Mouse (Mus musculus) CH12.LX (cell line): ENCODE measurements around the gene Tsc1. TPM values are rescaled to one million over a fixed set of nuclear protein-coding genes. Genes with fewer than 3 reads are reported as not detected.

Experiments
- DNase-seq: peaks from one replicate; pipeline ENCODE4 v3.0.0-alpha.2; 2013; ENCODE audit errors: extremely low read depth
- H3K27ac ChIP-seq: 2 replicates; pipeline ENCODE4 v1.5.1; 2012; ENCODE audit warnings: low read depth, mild to moderate bottlenecking, control low read depth, moderate library complexity; ENCODE audit not compliant: insufficient read depth
- H3K27me3 ChIP-seq: replicated peaks from 2 replicates; pipeline ENCODE3; 2012; ENCODE audit warnings: inconsistent platforms
- H3K36me3 ChIP-seq, 2 experiments: replicated peaks in 1 of 2; 2 replicates each; pipeline versions ENCODE3 to v1.6.1; 2012; ENCODE audit warnings: inconsistent platforms in 1 of 2, low read length in 1 of 2, mild to moderate bottlenecking in 1 of 2, mixed read lengths in 1 of 2, moderate library complexity in 1 of 2; ENCODE audit not compliant: control insufficient read depth in 1 of 2, insufficient read depth in 1 of 2
- H3K4me1 ChIP-seq, 2 experiments: 2 replicates each; pipeline ENCODE4 v1.6.1; 2012; ENCODE audit warnings: inconsistent platforms in 1 of 2, moderate library complexity in 1 of 2; ENCODE audit not compliant: insufficient read depth in 2 of 2, control insufficient read depth in 1 of 2
- H3K4me2 ChIP-seq: 2 replicates; pipeline ENCODE4 v1.6.1; 2012; ENCODE audit warnings: low read depth, mild to moderate bottlenecking, control low read depth; ENCODE audit not compliant: poor library complexity, insufficient read depth, severe bottlenecking
- H3K4me3 ChIP-seq, 3 experiments: fragments of 150-350 bp in 1 of 3; sonication (generic) in 1 of 3; replicated peaks in 1 of 3; 2 replicates each; pipeline versions ENCODE3 to v1.5.1; 2011 to 2012; ENCODE audit warnings: low read depth in 2 of 3, low read length in 2 of 3, mild to moderate bottlenecking in 2 of 3, moderate library complexity in 2 of 3, control low read depth in 1 of 3, improper control_type of control experiment in 1 of 3, inconsistent platforms in 1 of 3, mixed read lengths in 1 of 3; ENCODE audit not compliant: poor library complexity in 1 of 3
- H3K79me2 ChIP-seq: replicated peaks from 2 replicates; pipeline ENCODE4 v1.6.1; 2012; ENCODE audit warnings: mild to moderate bottlenecking, moderate library complexity; ENCODE audit not compliant: control insufficient read depth, poor library complexity, insufficient read depth, severe bottlenecking; ENCODE audit errors: extremely low read depth
- H3K9ac ChIP-seq: 2 replicates; pipeline ENCODE4 v1.6.1; 2012; ENCODE audit warnings: low read depth, mild to moderate bottlenecking, control low read depth, moderate library complexity; ENCODE audit not compliant: insufficient read depth
- H3K9me3 ChIP-seq: replicated peaks from 2 replicates; pipeline ENCODE3; 2012; ENCODE audit warnings: low read length, inconsistent platforms, mixed read lengths
- CHD1 ChIP-seq: IDR thresholded peaks from 2 replicates; pipeline ENCODE4 v1.6.1; 2012; ENCODE audit warnings: low read depth, low read length, improper control_type of control experiment, inconsistent platforms
- CTCF ChIP-seq, 2 experiments: IDR thresholded peaks in 1 of 2; conservative IDR thresholded peaks in 1 of 2; 2 replicates each; pipeline ENCODE4 v1.5.1; 2011 to 2012; ENCODE audit warnings: low read depth in 2 of 2, low read length in 2 of 2, improper control_type of control experiment in 1 of 2, inconsistent platforms in 1 of 2, mild to moderate bottlenecking in 1 of 2, moderate library complexity in 1 of 2
- IRF4 ChIP-seq: IDR thresholded peaks from 2 replicates; pipeline ENCODE4 v1.6.1; 2014; ENCODE audit warnings: low read depth, mild to moderate bottlenecking, inconsistent platforms, low read length, improper control_type of control experiment
- JUN ChIP-seq: IDR thresholded peaks from 2 replicates; pipeline ENCODE4 v1.6.1; 2011; ENCODE audit warnings: low read depth, mild to moderate bottlenecking, low read length, improper control_type of control experiment, moderate library complexity; ENCODE audit not compliant: insufficient read depth
- MAFK ChIP-seq: IDR thresholded peaks from 2 replicates; pipeline ENCODE4 v1.6.1; 2011; ENCODE audit warnings: low read length, improper control_type of control experiment; ENCODE audit not compliant: insufficient replicate concordance
- MXI1 ChIP-seq: IDR thresholded peaks from 2 replicates; pipeline ENCODE4 v1.6.1; 2011; ENCODE audit warnings: mild to moderate bottlenecking, low read depth, low read length, improper control_type of control experiment
- MYC ChIP-seq: IDR thresholded peaks from 2 replicates; pipeline ENCODE4 v1.6.1; 2011; ENCODE audit warnings: low read depth, mild to moderate bottlenecking, improper control_type of control experiment, low read length
- PAX5 ChIP-seq: IDR thresholded peaks from 2 replicates; pipeline ENCODE4 v1.6.1; 2012; ENCODE audit warnings: low read length, inconsistent platforms, mixed read lengths
- SMC3 ChIP-seq: IDR thresholded peaks from 2 replicates; pipeline ENCODE4 v1.6.1; 2011; ENCODE audit warnings: low read depth, low read length, improper control_type of control experiment
- USF2 ChIP-seq: conservative IDR thresholded peaks from 2 replicates; pipeline ENCODE4 v1.6.1; 2011; ENCODE audit warnings: low read depth, low read length, improper control_type of control experiment
- dilution Hi-C: fragments of 300-500 bp; cut with MboI; formaldehyde crosslinking; loops from 2 replicates; pipeline ENCODE4 v1.14.3; 2020; ENCODE audit warnings: low sequenced_read_pairs; ENCODE audit not compliant: extremely low pct_unique_long_range_greater_than_20kb, extremely low pct_ligation_motif_present
- in situ Hi-C: fragments of 300-500 bp; cut with MboI; formaldehyde crosslinking; loops from 3 replicates; pipeline ENCODE4 v1.14.3; 2019; ENCODE audit warnings: low sequenced_read_pairs, low pct_ligation_motif_present, low pct_unique_long_range_greater_than_20kb, mixed read lengths
- polyA plus RNA-seq: library from polyadenylated mRNA; unstranded; fragments of >175 nt; gene quantifications from 2 replicates; pipeline ENCODE4 v1.2.1, GENCODE M21; 2012; ENCODE audit warnings: low read depth; ENCODE audit not compliant: insufficient read length
- total RNA-seq, 2 experiments: library from RNA; depleted of rRNA; stranded (reverse); fragments of 300-350 nt in 1 of 2; fragments of >200 nt in 1 of 2; gene quantifications; 2 replicates each; pipeline ENCODE4 v1.2.3; 2012 to 2014

The Tsc1 gene
- total and polyA plus RNA-seq, 3 experiments: 8.1 to 13.4 (median 9.5) TPM

GRCm38 (mm10) chr2:28638352-28638751, 2.7 kb upstream of the Tsc1 start:
- in situ Hi-C loops (no loop called here), dilution Hi-C loops (no loop called here)
- H3K27me3 ChIP-seq: no peaks in the 10 kb centered on the region
- H3K9me3 ChIP-seq: no peaks in the 10 kb centered on the region
- peaks cover 3 to 23% of the 10 kb centered on the region in 2 experiments; a peak in 3 of 4 replicates for H3K4me1 ChIP-seq
- TF ChIP-seq MYC (no peak), IRF4 (no peak), MAFK (no peak)
- no peak overlapping the region for H3K27ac ChIP-seq
- DNase-seq: no peak
- no peak overlapping the region for H3K4me2 ChIP-seq
- H3K36me3 ChIP-seq: no peaks in the 10 kb centered on the region
- H3K79me2 ChIP-seq: peaks cover 13% of the 10 kb centered on the region
- H3K4me3 ChIP-seq: no peak overlapping the region
- no peak overlapping the region for H3K9ac ChIP-seq

- dilution Hi-C loops: no loop called here
Measured at GRCm38 (mm10) chr2:28638886-28639285, 2.1 kb upstream of the Tsc1 start.

GRCm38 (mm10) chr2:28639794-28640193, 1.2 kb upstream of the Tsc1 start:
- peaks cover 19% of the 10 kb centered on the region for H3K79me2 ChIP-seq
- no peak overlapping the region for H3K4me2 ChIP-seq
- no peak overlapping the region for H3K4me3 ChIP-seq
- H3K4me1 ChIP-seq: peaks cover 3 to 24% of the 10 kb centered on the region in 2 experiments; a peak in 3 of 4 replicates
- in situ Hi-C loops: no loop called here
- H3K27me3 ChIP-seq: no peaks in the 10 kb centered on the region
- H3K36me3 ChIP-seq: no peaks in the 10 kb centered on the region
- dilution Hi-C loops: no loop called here
- H3K27ac ChIP-seq: no peak overlapping the region
- no peaks in the 10 kb centered on the region for H3K9me3 ChIP-seq
- TF ChIP-seq CTCF (conservative IDR thresholded peaks at IDR 0.05 in 1 of 2, IDR thresholded peaks at IDR 0.05 in 1 of 2; ENCODE audit: low read depth in 2 of 2, low read length in 2 of 2) (peak in 1 of 2 experiments; percentile 43; a peak in 2 of 4 replicates), PAX5 (no peak)
- TF ChIP-seq, all 38 proteins: peak for 1
- DNase-seq: peak; percentile 45
- H3K9ac ChIP-seq: no peak overlapping the region

More at GRCm38 (mm10) chr2:28638886-28639285, 2.1 kb upstream of the Tsc1 start:
- Histone ChIP-seq H3K4me2 (no peak overlapping the region), H3K4me1 (peaks cover 3 to 24% of the 10 kb centered on the region in 2 experiments; a peak in 3 of 4 replicates), H3K79me2 (peaks cover 16% of the 10 kb centered on the region), H3K27ac (no peak overlapping the region), H3K27me3 (no peaks in the 10 kb centered on the region), H3K9ac (no peak overlapping the region), H3K9me3 (no peaks in the 10 kb centered on the region), H3K36me3 (no peaks in the 10 kb centered on the region), H3K4me3 (no peak overlapping the region)
- DNase-seq: no peak
- in situ Hi-C loops: no loop called here
- TF ChIP-seq SMC3 (no peak), MYC (no peak), JUN (no peak), USF2 (no peak), MXI1 (no peak), CHD1 (no peak)
